Mouse (Mus musculus): ENCODE measurements at regions not wholly inside any gene's neighbourhood (a gene's known extent, or its start where the extent isn't known, plus 50 kb on each side); places are given as distances from the start of the nearest gene placed in this dataset.

DNA sequence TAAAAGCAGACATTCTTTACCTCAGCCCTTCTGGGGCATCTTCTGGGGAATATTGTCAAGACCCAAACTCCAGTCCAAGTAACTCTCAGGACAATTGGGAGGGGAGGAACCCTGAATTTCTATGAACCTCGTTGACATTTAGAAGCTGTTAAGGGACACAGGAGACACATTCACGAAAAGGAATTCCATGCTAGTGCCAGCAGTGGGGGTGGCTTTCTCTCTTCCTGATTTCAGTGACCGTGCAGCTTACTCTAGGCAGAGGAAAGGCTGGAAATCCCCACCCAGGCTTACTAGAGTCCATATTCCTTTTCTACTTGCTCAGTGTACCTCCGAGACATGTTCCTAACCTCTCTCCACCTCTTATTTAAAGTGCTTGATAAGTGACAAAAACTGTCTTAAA is 239.9 kb upstream of the Tgfbr2 start:
- WGBS: 83% methylated on average over 4 of the region's 4 CpGs
- Histone ChIP-seq H3K27me3 (no peaks in the 10 kb centered on the region), H3K36me3 (no peaks in the 10 kb centered on the region), H3K9ac (no peak overlapping the region), H3K9me3 (no peaks in the 10 kb centered on the region), H3K4me2 (no peak overlapping the region), H3K4me1 (replicated peaks) (no peaks in the 10 kb centered on the region), H3K4me3 (no peak overlapping the region), H3K27ac (no peak overlapping the region)
- ATAC-seq (ENCODE audit: low FRiP score): no peak

DNA sequence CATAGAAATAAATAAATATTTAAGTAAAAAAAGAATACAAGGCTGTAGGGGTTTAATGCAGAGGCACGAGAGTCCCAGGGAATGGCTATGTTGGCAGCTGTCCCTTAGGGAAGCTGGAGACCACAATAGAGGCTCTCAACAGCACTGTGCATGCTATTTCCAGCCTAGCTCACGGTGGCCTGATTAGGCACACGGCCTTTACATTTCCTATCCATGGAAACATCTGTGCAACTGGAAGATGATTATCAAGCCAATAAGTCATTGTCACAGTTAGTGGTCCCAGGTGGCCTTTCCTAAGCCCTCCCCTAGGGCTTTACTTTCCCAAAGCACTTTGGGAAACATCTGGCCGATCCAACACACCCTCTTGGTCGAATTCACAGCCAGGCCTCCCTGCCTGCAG is 235.9 kb upstream of the Tgfbr2 start:
- Histone ChIP-seq H3K36me3 (no peaks in the 10 kb centered on the region), H3K27ac (no peak overlapping the region), H3K9me3 (no peaks in the 10 kb centered on the region), H3K4me1 (replicated peaks) (no peaks in the 10 kb centered on the region), H3K9ac (no peak overlapping the region), H3K4me3 (no peak overlapping the region), H3K27me3 (no peaks in the 10 kb centered on the region), H3K4me2 (no peak overlapping the region)
- 67% methylated on average over 5 of the region's 5 CpGs for WGBS
- ATAC-seq (ENCODE audit: low FRiP score): no peak

GRCm38 (mm10) chr9:116410461-116410860 is 235.3 kb upstream of the Tgfbr2 start:
- 92% methylated on average over 8 of the region's 8 CpGs for WGBS
- no peak overlapping the region for H3K4me3 ChIP-seq

DNA sequence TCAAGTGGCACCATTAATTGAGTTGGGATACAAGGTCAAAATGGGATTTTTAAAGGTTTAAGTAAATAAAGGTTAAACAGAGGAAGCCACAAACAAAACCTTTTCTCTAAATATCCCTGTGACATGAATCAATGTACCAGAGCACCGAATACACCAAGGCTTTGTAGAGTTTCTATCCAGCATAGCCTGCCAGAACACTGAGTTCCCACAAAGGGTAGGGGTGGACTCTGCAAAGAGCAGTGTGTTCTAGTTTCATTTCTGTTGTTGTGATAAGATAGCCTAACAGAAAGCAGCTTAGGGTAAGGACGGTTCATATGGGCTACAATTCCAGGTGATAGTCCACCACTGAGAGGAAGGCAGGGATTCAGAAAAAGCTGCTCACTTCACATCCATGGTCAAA is 233.0 kb upstream of the Tgfbr2 start:
- no peak overlapping the region for H3K4me2 ChIP-seq
- no peak overlapping the region for H3K9ac ChIP-seq
- no peaks in the 10 kb centered on the region for H3K27me3 ChIP-seq
- no peaks in the 10 kb centered on the region for H3K36me3 ChIP-seq
- H3K9me3 ChIP-seq: no peaks in the 10 kb centered on the region
- H3K4me3 ChIP-seq: no peak overlapping the region
- whole genome bisulfite sequencing: 96% methylated on average over 2 of the region's 2 CpGs
- no peak for ATAC-seq (ENCODE audit: low FRiP score)
- H3K4me1 ChIP-seq (replicated peaks): no peaks in the 10 kb centered on the region
- no peak overlapping the region for H3K27ac ChIP-seq

More at GRCm38 (mm10) chr9:116410461-116410860, 235.3 kb upstream of the Tgfbr2 start:
- ATAC-seq (ENCODE audit: low FRiP score): no peak
- Histone ChIP-seq H3K4me2 (no peak overlapping the region), H3K27ac (no peak overlapping the region), H3K4me1 (replicated peaks) (no peaks in the 10 kb centered on the region), H3K36me3 (no peaks in the 10 kb centered on the region), H3K27me3 (no peaks in the 10 kb centered on the region), H3K9me3 (no peaks in the 10 kb centered on the region), H3K9ac (no peak overlapping the region)

- no peaks in the 10 kb centered on the region for H3K9me3 ChIP-seq
- H3K36me3 ChIP-seq: no peaks in the 10 kb centered on the region
- no peak overlapping the region for H3K4me3 ChIP-seq
- no peak overlapping the region for H3K27ac ChIP-seq
- no peak overlapping the region for H3K9ac ChIP-seq
- no peaks in the 10 kb centered on the region for H3K27me3 ChIP-seq
- ATAC-seq (ENCODE audit: low FRiP score): no peak
- WGBS: 98% methylated on average over 1 of the region's 1 CpGs
- no peak overlapping the region for H3K4me2 ChIP-seq
- no peaks in the 10 kb centered on the region for H3K4me1 ChIP-seq (replicated peaks)
Measured at GRCm38 (mm10) chr9:116405051-116405450, 229.9 kb upstream of the Tgfbr2 start.

DNA sequence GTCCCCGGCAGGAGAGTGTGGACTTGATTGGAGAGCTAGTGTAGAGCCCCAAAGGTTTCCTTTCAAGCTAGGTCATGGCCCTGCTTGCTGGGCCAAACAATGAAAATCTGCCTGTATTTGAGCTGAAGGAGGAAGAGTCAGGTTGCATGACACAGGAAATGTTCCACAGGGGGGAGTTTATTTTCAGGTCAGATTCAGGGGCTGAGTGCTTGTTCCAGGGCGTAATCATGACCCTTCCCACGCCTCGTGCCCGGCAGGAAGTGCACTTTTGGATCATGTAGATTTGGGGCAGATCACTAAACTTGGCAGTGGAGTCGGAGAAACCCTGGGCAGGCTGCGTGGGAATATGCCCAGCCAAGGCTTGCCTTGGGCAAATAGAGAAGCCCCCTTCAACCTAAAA is 226.7 kb upstream of the Tgfbr2 start:
- no peak overlapping the region for H3K4me2 ChIP-seq
- H3K9ac ChIP-seq: no peak overlapping the region
- H3K9me3 ChIP-seq: no peaks in the 10 kb centered on the region
- H3K4me1 ChIP-seq (replicated peaks): no peaks in the 10 kb centered on the region
- H3K27me3 ChIP-seq: no peaks in the 10 kb centered on the region
- H3K4me3 ChIP-seq: no peak overlapping the region
- 79% methylated on average over 7 of the region's 7 CpGs for WGBS
- no peaks in the 10 kb centered on the region for H3K36me3 ChIP-seq
- ATAC-seq (ENCODE audit: low FRiP score): no peak
- no peak overlapping the region for H3K27ac ChIP-seq

DNA sequence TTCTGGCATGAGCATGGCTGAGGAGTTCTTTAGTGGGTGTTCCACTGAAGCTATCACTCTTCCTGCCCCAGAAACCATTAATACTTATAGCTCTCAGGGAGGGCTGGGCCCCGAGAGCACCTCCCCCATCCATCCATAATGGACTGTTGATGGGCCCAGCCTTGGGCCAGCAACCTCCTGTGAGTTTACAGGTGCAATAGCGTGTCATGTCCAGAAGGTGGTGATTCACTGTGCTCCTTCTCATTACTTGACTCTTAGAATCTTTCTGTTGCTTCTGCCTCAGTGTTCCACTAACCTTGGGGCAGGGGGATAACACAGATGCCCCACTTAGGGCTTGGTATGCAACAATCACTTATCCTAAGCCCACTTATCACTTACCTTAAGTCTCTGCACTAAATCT is 225.1 kb upstream of the Tgfbr2 start:
- no peaks in the 10 kb centered on the region for H3K36me3 ChIP-seq
- ATAC-seq (ENCODE audit: low FRiP score): no peak
- H3K27ac ChIP-seq: no peak overlapping the region
- no peak overlapping the region for H3K9ac ChIP-seq
- no peaks in the 10 kb centered on the region for H3K4me1 ChIP-seq (replicated peaks)
- H3K27me3 ChIP-seq: no peaks in the 10 kb centered on the region
- WGBS: 53% methylated on average over 2 of the region's 2 CpGs
- no peak overlapping the region for H3K4me3 ChIP-seq
- no peak overlapping the region for H3K4me2 ChIP-seq
- no peaks in the 10 kb centered on the region for H3K9me3 ChIP-seq

GRCm38 (mm10) chr9:116399296-116399695 is 224.1 kb upstream of the Tgfbr2 start:
- Histone ChIP-seq H3K4me2 (no peak overlapping the region), H3K4me1 (replicated peaks) (no peaks in the 10 kb centered on the region), H3K36me3 (no peaks in the 10 kb centered on the region), H3K9me3 (no peaks in the 10 kb centered on the region), H3K9ac (no peak overlapping the region), H3K27ac (no peak overlapping the region), H3K4me3 (no peak overlapping the region), H3K27me3 (no peaks in the 10 kb centered on the region)
- WGBS: 88% methylated on average over 1 of the region's 1 CpGs
- no peak for ATAC-seq (ENCODE audit: low FRiP score)

DNA sequence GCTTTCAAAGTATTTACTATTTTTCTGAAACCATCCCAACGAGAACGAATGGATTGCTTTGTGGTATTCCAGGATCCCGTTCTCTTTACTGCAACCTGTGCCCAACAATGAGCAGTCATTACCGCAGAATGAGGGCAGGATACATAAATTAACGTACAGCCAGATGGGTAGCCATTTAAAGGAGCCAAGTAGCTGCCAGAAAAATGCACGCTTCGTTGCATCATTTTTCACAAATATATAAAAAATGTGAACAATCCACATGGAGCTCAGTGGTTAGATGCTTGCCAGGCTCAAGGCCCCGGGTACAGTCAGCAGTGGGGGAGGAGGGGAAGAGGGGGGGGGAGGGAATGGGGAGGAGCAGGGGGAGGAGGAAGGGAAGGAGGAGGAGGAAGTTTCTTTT is 217.1 kb upstream of the Tgfbr2 start:
- WGBS: 59% methylated on average over 8 of the region's 8 CpGs
- ATAC-seq (ENCODE audit: low FRiP score): no peak
- no peak overlapping the region for H3K9ac ChIP-seq

GRCm38 (mm10) chr9:116389781-116390180 is 214.6 kb upstream of the Tgfbr2 start:
- no peak overlapping the region for H3K4me2 ChIP-seq
- 87% methylated on average over 3 of the region's 3 CpGs for WGBS
- H3K36me3 ChIP-seq: no peaks in the 10 kb centered on the region
- no peak overlapping the region for H3K27ac ChIP-seq
- no peak for ATAC-seq (ENCODE audit: low FRiP score)
- H3K9me3 ChIP-seq: no peaks in the 10 kb centered on the region
- H3K4me3 ChIP-seq: no peak overlapping the region
- H3K4me1 ChIP-seq (replicated peaks): no peaks in the 10 kb centered on the region; the same call in 1 of the 2 replicates
- H3K9ac ChIP-seq: no peak overlapping the region
- no peaks in the 10 kb centered on the region for H3K27me3 ChIP-seq

More for the DNA sequence above, 217.1 kb upstream of the Tgfbr2 start:
- H3K9me3 ChIP-seq: no peaks in the 10 kb centered on the region
- no peak overlapping the region for H3K4me2 ChIP-seq
- H3K4me3 ChIP-seq: no peak overlapping the region
- H3K36me3 ChIP-seq: no peaks in the 10 kb centered on the region
- H3K4me1 ChIP-seq (replicated peaks): no peaks in the 10 kb centered on the region; the same call in 1 of the 2 replicates
- H3K27me3 ChIP-seq: no peaks in the 10 kb centered on the region
- H3K27ac ChIP-seq: no peak overlapping the region

DNA sequence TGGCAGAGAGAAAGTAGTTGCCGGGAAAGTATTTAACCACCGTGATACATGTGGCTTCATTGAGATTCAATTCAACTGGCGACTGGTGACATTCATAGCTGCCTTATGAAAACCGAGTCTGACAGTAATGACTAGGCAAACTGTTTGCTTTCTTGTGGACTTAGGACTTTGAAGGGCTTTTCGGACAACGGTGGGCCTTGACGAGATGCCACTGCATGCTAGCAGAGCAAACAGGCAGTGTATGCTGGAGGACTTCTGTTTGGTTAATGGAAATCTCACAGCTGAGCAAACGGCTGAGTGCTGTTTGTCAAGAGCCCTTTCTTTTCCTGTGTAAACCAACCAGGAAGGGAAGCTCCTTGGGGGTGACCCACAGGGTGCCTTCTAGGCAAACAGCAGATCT is 213.7 kb upstream of the Tgfbr2 start:
- H3K9ac ChIP-seq: no peak overlapping the region
- H3K4me2 ChIP-seq: no peak overlapping the region
- no peak overlapping the region for H3K27ac ChIP-seq
- no peaks in the 10 kb centered on the region for H3K9me3 ChIP-seq
- H3K36me3 ChIP-seq: no peaks in the 10 kb centered on the region
- H3K27me3 ChIP-seq: no peaks in the 10 kb centered on the region
- no peak for ATAC-seq (ENCODE audit: low FRiP score)
- no peak overlapping the region for H3K4me3 ChIP-seq
- 60% methylated on average over 8 of the region's 8 CpGs for WGBS
- no peaks in the 10 kb centered on the region; the same call in none of the 2 replicates for H3K4me1 ChIP-seq (replicated peaks)

DNA sequence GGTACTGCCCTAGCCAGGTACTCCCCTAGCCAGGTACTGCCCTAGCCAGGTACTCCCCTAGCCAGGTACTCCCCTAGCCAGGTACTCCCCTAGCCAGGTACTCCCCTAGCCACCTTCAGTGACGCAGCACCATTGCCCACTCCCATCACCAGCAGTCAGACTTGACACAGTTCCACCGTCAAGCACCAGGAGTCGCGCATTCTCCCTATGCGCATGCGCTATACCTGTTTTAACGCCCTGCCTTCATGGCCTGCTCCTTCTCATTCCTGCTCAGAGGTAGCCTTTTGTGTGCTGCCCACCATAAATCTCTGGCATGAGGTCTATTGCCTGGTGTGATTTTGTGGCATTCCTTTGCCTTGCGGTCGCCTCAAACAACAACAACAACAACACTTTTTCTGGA is 212.9 kb upstream of the Tgfbr2 start:
- H3K9ac ChIP-seq: no peak overlapping the region
- H3K4me3 ChIP-seq: no peak overlapping the region
- H3K9me3 ChIP-seq: no peaks in the 10 kb centered on the region
- 94% methylated on average over 9 of the region's 9 CpGs for WGBS
- H3K4me2 ChIP-seq: no peak overlapping the region
- H3K4me1 ChIP-seq (replicated peaks): peaks cover 8% of the 10 kb centered on the region
- no peak for ATAC-seq (ENCODE audit: low FRiP score)
- no peak overlapping the region for H3K27ac ChIP-seq
- H3K36me3 ChIP-seq: no peaks in the 10 kb centered on the region
- no peaks in the 10 kb centered on the region for H3K27me3 ChIP-seq

GRCm38 (mm10) chr9:116384176-116385076 is 209.3 kb upstream of the Tgfbr2 start:
- H3K9ac ChIP-seq: no peak overlapping the region
- H3K4me1 ChIP-seq (replicated peaks): peaks cover 8% of the 10 kb centered on the region
- peak overlapping the region; percentile 44; the same call in 1 of the 2 replicates for H3K27ac ChIP-seq
- H3K9me3 ChIP-seq: no peaks in the 10 kb centered on the region
- ATAC-seq (ENCODE audit: low FRiP score): no peak
- no peaks in the 10 kb centered on the region for H3K27me3 ChIP-seq
- H3K4me2 ChIP-seq: no peak overlapping the region
- H3K36me3 ChIP-seq: no peaks in the 10 kb centered on the region
- WGBS: 70% methylated on average over 21 of the region's 21 CpGs
- no peak overlapping the region for H3K4me3 ChIP-seq

Data from hindbrain, embryonic 13.5 days (tissue).